Mouse (Mus musculus) midbrain, embryonic 11.5 days (tissue): ENCODE results near the gene Znrf3. TPM values are rescaled to one million over a fixed set of nuclear protein-coding genes. Genes with fewer than 3 reads are reported as not detected.
A peak's percentile ranks its signal among the peaks of the same experiment; 100 is the strongest.
"Not testable (repeated sequence)": the region's sequence is repeated elsewhere in the genome, so short reads cannot be mapped to it uniquely, and the experiment has no call there.

Experiments
- ATAC-seq: fragments of 200-750 bp; cut with Nextera tagmentation; 2 replicates; pipeline ENCODE4 v1.8.0; 2017; ENCODE audit warnings: moderate TSS enrichment, moderate library complexity; ENCODE audit not compliant: low FRiP score
- DNase-seq: peaks from one replicate; pipeline ENCODE4 v3.0.0; 2015; ENCODE audit warnings: low spot score; ENCODE audit errors: missing footprints
- H3K27ac ChIP-seq: fragments of 300-500 bp; sonication (generic); 2 replicates; pipeline ENCODE4 v1.5.1; 2014; ENCODE audit warnings: low read depth, low read length
- H3K27me3 ChIP-seq: fragments of 300-500 bp; sonication (generic); 2 replicates; pipeline ENCODE4 v1.6.1; 2014; ENCODE audit warnings: mild to moderate bottlenecking, low read length, moderate library complexity, mixed read lengths; ENCODE audit not compliant: control insufficient read depth, insufficient read depth
- H3K36me3 ChIP-seq: fragments of 300-500 bp; sonication (generic); 2 replicates; pipeline ENCODE4 v1.6.1; 2014; ENCODE audit warnings: mild to moderate bottlenecking, low read length, moderate library complexity, mixed read lengths; ENCODE audit not compliant: control insufficient read depth, insufficient read depth
- H3K4me1 ChIP-seq: fragments of 300-500 bp; sonication (generic); 2 replicates; pipeline ENCODE4 v1.6.1; 2014; ENCODE audit warnings: low read length; ENCODE audit not compliant: control insufficient read depth, insufficient read depth
- H3K4me2 ChIP-seq: fragments of 300-500 bp; sonication (generic); 2 replicates; pipeline ENCODE4 v1.6.1; 2014; ENCODE audit warnings: mild to moderate bottlenecking, moderate library complexity
- H3K4me3 ChIP-seq: fragments of 300-500 bp; sonication (generic); 2 replicates; pipeline ENCODE4 v1.5.1; 2014; ENCODE audit warnings: low read depth, low read length
- H3K9ac ChIP-seq: fragments of 300-500 bp; sonication (generic); 2 replicates; pipeline ENCODE4 v1.6.1; 2014; ENCODE audit warnings: low read length
- H3K9me3 ChIP-seq: fragments of 300-500 bp; sonication (generic); 2 replicates; pipeline ENCODE4 v1.6.1; 2016; ENCODE audit warnings: low read length; ENCODE audit not compliant: control insufficient read depth
- WGBS: fragments of 180-500 bp; shearing (Covaris S2); extraction: QIAGEN DNeasy Blood & Tissue Kit; methylation state at CpG from one replicate; pipeline ENCODE4 v1.1.7; 2014; 5-methylcytosine and 5-hydroxymethylcytosine counted together
- polyA plus RNA-seq: library from polyadenylated mRNA; unstranded; fragments of >200 nt; fragmentation: Nextera tagmentation; extraction: Ambion mirVana; gene quantifications from 2 replicates; pipeline ENCODE4 v1.2.1, GENCODE M21; 2014

Znrf3 gene
- polyA plus RNA-seq, 1 experiment from 2014 or later: 10.4 TPM

DNA sequence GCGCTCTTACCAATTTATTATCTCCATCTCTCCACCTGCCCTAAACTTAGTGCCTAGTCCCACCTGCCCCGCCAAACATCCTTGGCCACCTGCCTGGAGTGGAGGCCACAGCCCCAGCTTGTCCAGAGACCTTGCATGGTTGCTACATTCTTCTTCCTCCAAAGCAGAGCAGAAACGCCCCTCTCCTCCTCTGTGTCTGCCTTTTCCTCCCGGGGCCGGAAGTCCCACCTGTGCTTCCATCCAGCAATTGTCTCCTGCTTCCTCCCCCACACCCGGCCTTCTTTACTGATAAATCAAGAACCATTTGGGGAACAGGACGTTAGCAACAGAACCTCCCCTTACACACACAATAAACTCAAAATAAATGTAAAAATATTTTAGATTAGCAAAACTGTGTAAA, 33.5 kb upstream of the Znrf3 start:
- no peaks in the 10 kb centered on the region for H3K9me3 ChIP-seq
- H3K9ac ChIP-seq: no peak overlapping the region
- DNase-seq: peak; percentile 37
- ATAC-seq: no peak
- H3K36me3 ChIP-seq: no peaks in the 10 kb centered on the region
- H3K27ac ChIP-seq: no peak overlapping the region
- H3K4me1 ChIP-seq: no peaks in the 10 kb centered on the region
- WGBS: 82% methylated on average over 7 of the region's 7 CpGs
- H3K4me2 ChIP-seq: no peak overlapping the region
- no peaks in the 10 kb centered on the region for H3K27me3 ChIP-seq
- H3K4me3 ChIP-seq: no peak overlapping the region

- DNase-seq: peak; percentile 2
- Histone ChIP-seq H3K27ac (no peak overlapping the region), H3K27me3 (no peaks in the 10 kb centered on the region), H3K36me3 (no peaks in the 10 kb centered on the region), H3K4me1 (no peaks in the 10 kb centered on the region), H3K4me3 (no peak overlapping the region), H3K4me2 (no peak overlapping the region), H3K9me3 (no peaks in the 10 kb centered on the region), H3K9ac (no peak overlapping the region)
- 89% methylated on average over 4 of the region's 4 CpGs for WGBS
- ATAC-seq: no peak
Measured at GRCm38 (mm10) chr11:5476806-5477205, 32.2 kb upstream of the Znrf3 start.

DNA sequence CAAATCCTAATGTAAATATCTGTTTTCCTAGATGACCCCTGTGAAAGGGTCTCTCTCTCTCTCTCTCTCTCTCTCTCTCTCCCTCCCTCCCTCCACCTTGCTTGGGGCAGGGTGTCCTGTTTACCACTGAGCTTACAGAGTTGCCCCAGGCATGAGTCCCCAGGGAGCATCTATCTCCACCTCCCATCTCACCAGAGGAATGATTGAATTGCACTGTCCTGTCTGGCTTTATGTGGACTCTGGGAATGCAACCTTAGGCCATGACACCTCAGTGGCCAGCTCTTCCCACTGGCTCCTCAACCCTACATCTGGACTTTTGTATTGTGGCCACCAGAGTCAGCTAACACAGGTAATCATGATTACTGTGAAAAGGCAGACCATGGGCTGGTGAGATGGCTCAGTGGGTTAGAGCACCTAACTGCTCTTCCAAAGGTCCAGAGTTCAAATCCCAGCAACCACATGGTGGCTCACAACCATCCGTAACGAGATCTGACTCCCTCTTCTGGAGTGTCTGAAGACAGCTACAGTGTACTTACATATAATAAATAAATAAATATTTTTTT, 31.0 kb upstream of the Znrf3 start:
- H3K9ac ChIP-seq, H3K4me3 ChIP-seq, H3K27me3 ChIP-seq, H3K4me1 ChIP-seq, H3K27ac ChIP-seq, H3K9me3 ChIP-seq, ATAC-seq, H3K4me2 ChIP-seq, H3K36me3 ChIP-seq: not testable (repeated sequence)
- no CpG with 5 or more reads among the region's 2 CpGs for WGBS
- DNase-seq: peak; percentile 78

DNA sequence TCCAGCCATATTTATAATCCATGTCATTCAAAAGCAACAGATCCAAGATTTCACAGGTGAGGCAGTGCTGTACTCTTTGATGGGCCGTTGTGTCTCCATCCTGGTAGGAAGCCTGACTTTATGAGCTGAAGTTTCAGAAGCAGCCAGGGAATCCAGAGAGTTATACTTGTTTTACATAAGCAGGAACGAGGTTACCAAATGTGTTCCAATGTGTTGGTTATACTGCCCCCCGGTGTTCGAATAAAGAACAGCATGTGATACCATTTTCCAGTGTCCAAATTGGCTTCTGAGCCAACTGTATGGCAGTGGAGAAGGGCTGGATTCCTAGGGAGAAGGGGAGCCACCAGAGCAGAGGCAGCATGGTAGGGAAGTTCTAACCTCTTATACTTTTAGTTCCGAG, 29.5 kb upstream of the Znrf3 start:
- no peak overlapping the region for H3K27ac ChIP-seq
- H3K4me1 ChIP-seq: no peaks in the 10 kb centered on the region
- H3K36me3 ChIP-seq: no peaks in the 10 kb centered on the region
- H3K9me3 ChIP-seq: no peaks in the 10 kb centered on the region
- H3K4me2 ChIP-seq: no peak overlapping the region
- H3K9ac ChIP-seq: no peak overlapping the region
- H3K4me3 ChIP-seq: no peak overlapping the region
- peak; percentile 98 for DNase-seq
- H3K27me3 ChIP-seq: no peaks in the 10 kb centered on the region
- 13% methylated on average over 5 of the region's 5 CpGs for WGBS
- ATAC-seq: no peak

GRCm38 (mm10) chr11:5470055-5470454, 25.4 kb upstream of the Znrf3 start:
- 79% methylated on average over 3 of the region's 3 CpGs for WGBS
- H3K4me2 ChIP-seq: no peak overlapping the region
- H3K36me3 ChIP-seq: no peaks in the 10 kb centered on the region
- no peaks in the 10 kb centered on the region for H3K4me1 ChIP-seq
- H3K27me3 ChIP-seq: no peaks in the 10 kb centered on the region
- H3K9ac ChIP-seq: no peak overlapping the region
- ATAC-seq (no peak), DNase-seq (no peak)
- H3K27ac ChIP-seq: no peak overlapping the region
- no peaks in the 10 kb centered on the region for H3K9me3 ChIP-seq
- no peak overlapping the region for H3K4me3 ChIP-seq

DNA sequence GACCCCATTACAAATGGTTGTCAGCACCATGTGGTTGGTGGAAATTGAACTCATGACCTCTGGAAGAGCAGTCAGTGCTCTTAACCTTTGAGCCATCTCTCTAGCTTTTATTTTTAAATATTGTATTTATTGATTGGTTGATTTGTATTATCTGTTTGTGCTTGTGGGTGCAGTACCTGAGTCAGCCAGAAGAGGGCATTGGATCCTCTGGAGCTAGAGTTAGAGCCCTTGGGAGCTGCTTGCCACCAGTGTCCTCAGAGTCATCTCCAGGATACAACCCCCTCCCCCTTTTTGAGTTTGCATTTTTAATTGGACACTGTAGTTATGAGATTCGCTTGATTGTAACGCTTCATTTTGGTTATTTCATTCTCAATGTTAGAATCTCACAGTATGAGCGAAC, 24.4 kb upstream of the Znrf3 start:
- no peaks in the 10 kb centered on the region for H3K27me3 ChIP-seq
- no peaks in the 10 kb centered on the region for H3K36me3 ChIP-seq
- H3K4me1 ChIP-seq: no peaks in the 10 kb centered on the region
- no peak overlapping the region for H3K9ac ChIP-seq
- no peaks in the 10 kb centered on the region for H3K9me3 ChIP-seq
- 80% methylated on average over 3 of the region's 3 CpGs for WGBS
- peak; percentile 89 for DNase-seq
- no peak overlapping the region for H3K27ac ChIP-seq
- H3K4me3 ChIP-seq: no peak overlapping the region
- ATAC-seq: no peak
- H3K4me2 ChIP-seq: no peak overlapping the region

DNA sequence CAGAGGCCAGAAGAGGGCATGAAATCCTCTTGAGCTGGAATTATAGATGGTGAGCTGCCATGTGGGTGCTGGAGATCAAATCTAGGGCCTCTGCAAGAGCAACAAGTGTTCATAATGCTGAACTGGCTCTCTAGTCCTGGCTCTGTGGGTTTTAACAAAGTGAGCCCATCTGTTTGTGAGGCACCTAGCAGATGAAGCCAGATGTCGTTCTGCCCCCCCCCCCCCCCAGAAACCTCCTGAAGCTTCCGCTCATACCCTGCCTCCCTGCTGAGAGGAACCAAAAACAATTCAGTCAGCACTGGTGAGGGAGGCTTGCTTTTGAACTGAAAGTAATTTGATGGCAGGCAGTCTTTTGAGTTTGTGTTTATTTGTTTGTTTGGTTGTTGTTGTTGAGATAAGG, 23.8 kb upstream of the Znrf3 start:
- H3K4me2 ChIP-seq: no peak overlapping the region
- ATAC-seq: no peak
- no peaks in the 10 kb centered on the region for H3K36me3 ChIP-seq
- no peaks in the 10 kb centered on the region for H3K9me3 ChIP-seq
- 36% methylated on average over 2 of the region's 2 CpGs for WGBS
- H3K4me3 ChIP-seq: no peak overlapping the region
- H3K27ac ChIP-seq: no peak overlapping the region
- H3K4me1 ChIP-seq: no peaks in the 10 kb centered on the region
- peak; percentile 54 for DNase-seq
- H3K27me3 ChIP-seq: no peaks in the 10 kb centered on the region
- no peak overlapping the region for H3K9ac ChIP-seq

GRCm38 (mm10) chr11:5451923-5452322, 7.3 kb upstream of the Znrf3 start:
- no peak overlapping the region for H3K27ac ChIP-seq
- H3K36me3 ChIP-seq: no peaks in the 10 kb centered on the region
- ATAC-seq (no peak), DNase-seq (no peak)
- no peak overlapping the region for H3K4me3 ChIP-seq
- H3K9ac ChIP-seq: no peak overlapping the region
- no peaks in the 10 kb centered on the region for H3K9me3 ChIP-seq
- 73% methylated on average over 6 of the region's 6 CpGs for WGBS
- H3K4me1 ChIP-seq: no peaks in the 10 kb centered on the region
- H3K27me3 ChIP-seq: no peaks in the 10 kb centered on the region
- H3K4me2 ChIP-seq: no peak overlapping the region

DNA sequence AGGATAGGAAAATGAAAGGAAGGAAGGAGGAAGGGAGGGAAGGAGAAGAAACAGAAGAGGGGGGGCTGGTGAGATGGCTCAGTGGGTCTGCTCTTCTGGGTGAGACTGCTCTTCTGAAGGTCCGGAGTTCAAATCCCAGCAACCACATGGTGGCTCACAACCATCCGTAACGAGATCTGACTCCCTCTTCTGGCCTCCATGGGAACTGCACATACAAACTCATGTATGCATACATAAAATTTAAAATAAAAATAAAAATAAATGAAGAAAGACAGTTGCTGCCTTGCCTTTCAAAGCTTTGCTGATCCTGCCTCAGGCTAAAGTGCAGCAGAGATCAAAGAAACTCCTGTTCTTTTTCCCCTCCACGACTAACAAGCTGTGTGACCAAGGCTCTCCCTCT, 6.7 kb upstream of the Znrf3 start:
- H3K36me3 ChIP-seq: no peaks in the 10 kb centered on the region
- ATAC-seq (no peak), DNase-seq (no peak)
- WGBS: 70% methylated on average over 4 of the region's 4 CpGs
- no peaks in the 10 kb centered on the region for H3K4me1 ChIP-seq
- no peak overlapping the region for H3K27ac ChIP-seq
- no peaks in the 10 kb centered on the region for H3K27me3 ChIP-seq
- no peak overlapping the region for H3K4me2 ChIP-seq
- no peak overlapping the region for H3K4me3 ChIP-seq
- no peak overlapping the region for H3K9ac ChIP-seq
- no peaks in the 10 kb centered on the region for H3K9me3 ChIP-seq

GRCm38 (mm10) chr11:5450701-5451100, 6.1 kb upstream of the Znrf3 start:
- 86% methylated on average over 4 of the region's 4 CpGs for WGBS
- no peak overlapping the region for H3K27ac ChIP-seq
- H3K9ac ChIP-seq: no peak overlapping the region
- H3K27me3 ChIP-seq: 0 out of 2 replicates have a peak, but pooled peaks cover 2% of the 10 kb centered on the region
- no peaks in the 10 kb centered on the region for H3K4me1 ChIP-seq
- DNase-seq (no peak), ATAC-seq (no peak)
- no peak overlapping the region for H3K4me3 ChIP-seq
- no peaks in the 10 kb centered on the region for H3K36me3 ChIP-seq
- H3K4me2 ChIP-seq: no peak overlapping the region
- no peaks in the 10 kb centered on the region for H3K9me3 ChIP-seq
